Mouse (Mus musculus) heart, embryonic 12.5 days (tissue): ENCODE results near the gene Tspan18. TPM values are rescaled to one million over a fixed set of nuclear protein-coding genes. Genes with fewer than 3 reads are reported as not detected.

Experiments used
- ATAC-seq: fragments of 200-750 bp; cut with Nextera tagmentation; 2 replicates; pipeline ENCODE4 v1.8.0; 2017; ENCODE audit warnings: moderate TSS enrichment, moderate library complexity; ENCODE audit not compliant: insufficient number of reproducible peaks, low FRiP score
- H3K27ac ChIP-seq: fragments of 300-500 bp; sonication (generic); 2 replicates; pipeline ENCODE4 v1.5.1; 2016; ENCODE audit warnings: mild to moderate bottlenecking, moderate library complexity; ENCODE audit not compliant: poor library complexity, severe bottlenecking
- H3K27me3 ChIP-seq: fragments of 300-500 bp; sonication (generic); replicated peaks from 2 replicates; pipeline ENCODE4 v1.6.1; 2016; ENCODE audit warnings: mild to moderate bottlenecking, moderate library complexity
- H3K36me3 ChIP-seq: fragments of 300-500 bp; sonication (generic); 2 replicates; pipeline ENCODE4 v1.6.1; 2016; ENCODE audit warnings: mild to moderate bottlenecking, moderate library complexity
- H3K4me1 ChIP-seq: fragments of 300-500 bp; sonication (generic); replicated peaks from 2 replicates; pipeline ENCODE4 v1.6.1; 2016; ENCODE audit warnings: mild to moderate bottlenecking
- H3K4me2 ChIP-seq: fragments of 300-500 bp; sonication (generic); 2 replicates; pipeline ENCODE4 v1.6.1; 2016; ENCODE audit warnings: mild to moderate bottlenecking, moderate library complexity
- H3K4me3 ChIP-seq: fragments of 300-500 bp; sonication (generic); 2 replicates; pipeline ENCODE4 v1.5.1; 2016; ENCODE audit warnings: mild to moderate bottlenecking
- H3K9ac ChIP-seq: fragments of 300-500 bp; sonication (generic); 2 replicates; pipeline ENCODE4 v1.6.1; 2016; ENCODE audit warnings: mild to moderate bottlenecking, moderate library complexity
- H3K9me3 ChIP-seq: fragments of 300-500 bp; sonication (generic); replicated peaks from 2 replicates; pipeline ENCODE4 v1.6.1; 2016; ENCODE audit warnings: mild to moderate bottlenecking, moderate library complexity
- WGBS: fragments of 180-500 bp; shearing (Covaris S2); methylation state at CpG from one replicate; pipeline ENCODE4 v1.1.7; 2016; 5-methylcytosine and 5-hydroxymethylcytosine counted together
- polyA plus RNA-seq: library from polyadenylated mRNA; unstranded; fragments of >200 nt; fragmentation: Nextera tagmentation; extraction: Ambion mirVana; gene quantifications from 2 replicates; pipeline ENCODE4 v1.2.1, GENCODE M21; 2016

The Tspan18 gene
- polyA plus RNA-seq, 1 experiment from 2014 or later = 58.5 TPM

DNA sequence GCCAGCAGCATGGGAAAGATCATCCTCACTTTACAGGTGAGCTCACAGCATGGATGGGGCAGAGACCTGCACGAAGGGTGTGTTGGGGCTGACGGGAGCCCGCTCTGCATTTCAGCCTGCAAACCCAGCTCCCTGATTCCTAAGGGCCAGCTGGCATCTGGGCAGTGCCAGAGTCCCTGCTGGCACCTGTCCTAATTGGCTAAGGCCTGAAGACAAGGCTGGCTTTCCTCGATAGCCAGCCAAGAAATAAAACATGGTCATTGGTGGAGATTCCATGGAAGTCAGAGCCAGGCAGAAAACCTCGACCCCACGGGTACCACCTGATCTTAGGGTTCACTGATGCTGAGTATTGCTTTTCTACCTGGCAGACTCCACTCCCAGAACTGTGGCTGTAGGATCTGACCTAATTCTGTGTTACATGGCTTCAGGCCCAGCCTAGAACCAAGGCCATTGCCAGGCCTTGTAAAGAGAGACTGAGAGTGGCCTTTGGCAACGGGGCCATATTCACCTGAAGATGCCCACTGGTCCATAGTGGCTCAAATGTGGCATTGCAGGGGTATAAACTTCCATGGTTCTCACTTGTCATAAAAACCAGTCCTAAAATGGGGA is 181.3 kb downstream of the Tspan18 start:
- Histone ChIP-seq H3K36me3 (no peaks in the 10 kb centered on the region), H3K9ac (no peak overlapping the region), H3K4me2 (no peak overlapping the region), H3K27me3 (peaks cover 4% of the 10 kb centered on the region; the same call in 1 of the 2 replicates), H3K4me1 (peaks cover 25% of the 10 kb centered on the region), H3K4me3 (no peak overlapping the region), H3K9me3 (no peaks in the 10 kb centered on the region), H3K27ac (no peak overlapping the region)
- WGBS = 82% methylated on average over 7 of the region's 7 CpGs
- ATAC-seq = no peak

DNA sequence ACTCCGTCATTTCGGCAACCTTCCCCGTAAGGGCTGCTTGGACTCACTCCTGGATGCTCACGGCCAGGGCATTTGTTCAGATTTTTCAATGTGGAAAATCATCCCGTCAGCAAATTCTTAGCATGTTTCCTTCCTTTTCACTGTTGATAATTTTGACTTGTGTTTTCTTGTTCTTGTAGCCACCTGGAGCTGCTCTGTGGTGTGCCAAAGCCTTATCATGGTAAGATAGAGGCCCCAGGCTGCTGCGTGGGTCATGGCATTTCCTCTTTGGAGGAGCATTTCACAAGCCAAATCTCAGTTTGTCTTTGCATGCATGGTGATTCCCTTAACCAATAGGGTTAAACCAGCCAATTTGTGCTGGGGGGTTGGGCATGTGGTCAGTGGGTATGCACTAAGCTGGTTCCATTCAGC is 182.1 kb downstream of the Tspan18 start:
- 46% methylated on average over 6 of the region's 6 CpGs for WGBS
- Histone ChIP-seq H3K36me3 (no peaks in the 10 kb centered on the region), H3K4me1 (peaks cover 25% of the 10 kb centered on the region), H3K9me3 (no peaks in the 10 kb centered on the region), H3K27ac (no peak overlapping the region), H3K9ac (no peak overlapping the region), H3K27me3 (peaks cover 4% of the 10 kb centered on the region; the same call in 1 of the 2 replicates), H3K4me3 (no peak overlapping the region), H3K4me2 (no peak overlapping the region)
- ATAC-seq = no peak

Other genes starting within 250 kb of the Tspan18 start
- 25.2 and 26.7 TPM in 2 replicates for gene Trp53i11, start 147.0 kb downstream of the Tspan18 start, polyA plus RNA-seq
- gene Cd82, start 128.6 kb upstream of the Tspan18 start, polyA plus RNA-seq = 18.3 and 19.6 TPM in 2 replicates
- gene Gm10803, start 226.1 kb upstream of the Tspan18 start, polyA plus RNA-seq = not detected in 2 replicates